Mouse (Mus musculus) spleen, adult 2 months (tissue): ENCODE results near the gene Itgb5.

Experiments
- CTCF ChIP-seq: fragments of 200-500 bp; IDR thresholded peaks from 2 replicates; pipeline ENCODE4 v1.5.1; 2011; ENCODE audit warnings: mild to moderate bottlenecking, inconsistent platforms; ENCODE audit not compliant: insufficient read depth, insufficient read length, insufficient replicate concordance; ENCODE audit errors: extremely low read depth
- POLR2A ChIP-seq: fragments of 200-500 bp; IDR thresholded peaks from 2 replicates; pipeline ENCODE4 v1.6.1; 2011; ENCODE audit warnings: low read depth, low read length, inconsistent platforms

- TF ChIP-seq POLR2A (no peak), CTCF (no peak)
These were observed 44.3 kb upstream of the Itgb5 start for GRCm38 (mm10) chr16:33785092-33785704.
